In genomic region chr6:43528996-43529395, GRCm38 (mm10) we compare ENCODE assay signal across 25 mouse cellular contexts.
DNase-seq lines count a peak whose midpoint lies in the region; ATAC-seq and TF ChIP-seq lines count a peak whose summit lies in the region.
"Had no signal": no experiment of that assay in that cellular context is flagged by ENCODE, and none has a peak within 500 bp of the region (broad histone marks: within the 10 kb centered on the region; RNA-seq: fewer than 3 reads in every experiment).

No protein-coding gene starts in this region.

- no peak for TF ChIP-seq CTCF in embryonic fibroblast, embryonic 13.5 days (IDR thresholded peaks at IDR 0.05; ENCODE audit: borderline replicate concordance, insufficient read depth, low read length)
- no peak for TF ChIP-seq CTCF in layer of hippocampus, adult 2 months (conservative IDR thresholded peaks at IDR 0.05)

- no peak for TF ChIP-seq POLR2A in embryonic fibroblast, embryonic 13.5 days (IDR thresholded peaks at IDR 0.05; ENCODE audit: low read depth, low read length)

- WGBS in embryonic facial prominence, embryonic 14.5 days = 44% methylated on average over 3 of the region's 3 CpGs
- 79% methylated on average over 3 of the region's 3 CpGs for WGBS in embryonic facial prominence, embryonic 10.5 days
- 77% methylated on average over 3 of the region's 3 CpGs for WGBS in lung, embryonic 16.5 days
- 75% methylated on average over 3 of the region's 3 CpGs for WGBS in forebrain, embryonic 15.5 days

- H3K9me3 ChIP-seq in embryonic facial prominence, embryonic 14.5 days (ENCODE audit: control insufficient read depth, low read length) = no peaks in the 10 kb centered on the region
- no peaks in the 10 kb centered on the region for H3K9me3 ChIP-seq in embryonic facial prominence, embryonic 10.5 days
- no peaks in the 10 kb centered on the region for H3K9me3 ChIP-seq in lung, embryonic 16.5 days (ENCODE audit: control insufficient read depth, low read length)
- no peaks in the 10 kb centered on the region for H3K9me3 ChIP-seq in forebrain, embryonic 15.5 days
- H3K9me3 ChIP-seq: embryonic facial prominence, embryonic 12.5 days; forebrain, embryonic 12.5 days; G1E; hindbrain, embryonic 12.5 days; hindbrain, embryonic 15.5 days had no signal

- no peak overlapping the region for H3K4me3 ChIP-seq in embryonic facial prominence, embryonic 14.5 days (ENCODE audit: low read depth, low read length)
- H3K4me3 ChIP-seq in embryonic facial prominence, embryonic 10.5 days = no peak overlapping the region
- no peak overlapping the region for H3K4me3 ChIP-seq in lung, embryonic 16.5 days (ENCODE audit: low read length)
- H3K4me3 ChIP-seq in embryonic fibroblast, embryonic 13.5 days (ENCODE audit: insufficient read depth, low read length) = no peak overlapping the region
- H3K4me3 ChIP-seq in forebrain, embryonic 15.5 days = no peak overlapping the region
- H3K4me3 ChIP-seq in layer of hippocampus, adult 2 months = no peak overlapping the region
- H3K4me3 ChIP-seq: embryonic facial prominence, embryonic 12.5 days; forebrain, embryonic 12.5 days; hindbrain, embryonic 12.5 days; hindbrain, embryonic 15.5 days had no signal

- H3K4me2 ChIP-seq in embryonic facial prominence, embryonic 14.5 days (ENCODE audit: low read depth, low read length) = no peak overlapping the region
- no peak overlapping the region for H3K4me2 ChIP-seq in lung, embryonic 16.5 days (ENCODE audit: low read depth, low read length)
- H3K4me2 ChIP-seq in forebrain, embryonic 15.5 days (replicated peaks) = no peak overlapping the region
- H3K4me2 ChIP-seq: embryonic facial prominence, embryonic 12.5 days; forebrain, embryonic 12.5 days; heart, embryonic 11.5 days; hindbrain, embryonic 12.5 days; hindbrain, embryonic 15.5 days had no signal

- 0 out of 2 replicates have a peak, but pooled peaks cover 5% of the 10 kb centered on the region for H3K4me1 ChIP-seq in embryonic facial prominence, embryonic 14.5 days (ENCODE audit: control insufficient read depth, insufficient read depth, low read length)
- no peaks in the 10 kb centered on the region for H3K4me1 ChIP-seq in embryonic facial prominence, embryonic 10.5 days
- 0 out of 2 replicates have a peak, but pooled peaks cover 3% of the 10 kb centered on the region for H3K4me1 ChIP-seq in lung, embryonic 16.5 days (replicated peaks; ENCODE audit: control insufficient read depth, insufficient read depth, low read length)
- peaks cover 5% of the 10 kb centered on the region; the same call in 1 of the 2 replicates for H3K4me1 ChIP-seq in embryonic fibroblast, embryonic 13.5 days (ENCODE audit: control insufficient read depth, insufficient read depth, low read length)
- no peaks in the 10 kb centered on the region for H3K4me1 ChIP-seq in forebrain, embryonic 15.5 days
- H3K4me1 ChIP-seq: embryonic facial prominence, embryonic 12.5 days; forebrain, embryonic 12.5 days; hindbrain, embryonic 12.5 days; hindbrain, embryonic 15.5 days had no signal

- no peaks in the 10 kb centered on the region for H3K36me3 ChIP-seq in embryonic facial prominence, embryonic 14.5 days (ENCODE audit: control insufficient read depth, insufficient read depth, low read length)
- no peaks in the 10 kb centered on the region for H3K36me3 ChIP-seq in embryonic facial prominence, embryonic 10.5 days (replicated peaks)
- H3K36me3 ChIP-seq in lung, embryonic 16.5 days (ENCODE audit: control insufficient read depth, insufficient read depth, low read length) = no peaks in the 10 kb centered on the region
- no peaks in the 10 kb centered on the region for H3K36me3 ChIP-seq in forebrain, embryonic 15.5 days
- H3K36me3 ChIP-seq: embryonic facial prominence, embryonic 12.5 days; forebrain, embryonic 12.5 days; G1E; hindbrain, embryonic 12.5 days; hindbrain, embryonic 15.5 days had no signal

- H3K27ac ChIP-seq in embryonic facial prominence, embryonic 14.5 days (replicated peaks; ENCODE audit: low read depth, low read length) = 0 out of 2 replicates have a peak overlapping the region, but pooled peaks have one; percentile 39
- H3K27ac ChIP-seq in embryonic facial prominence, embryonic 10.5 days (replicated peaks) = no peak overlapping the region
- no peak overlapping the region for H3K27ac ChIP-seq in lung, embryonic 16.5 days (ENCODE audit: low read length)
- H3K27ac ChIP-seq in embryonic fibroblast, embryonic 13.5 days (ENCODE audit: insufficient read depth, low read length) = peak overlapping the region; percentile 91
- no peak overlapping the region for H3K27ac ChIP-seq in forebrain, embryonic 15.5 days (replicated peaks)
- H3K27ac ChIP-seq in layer of hippocampus, adult 2 months = no peak overlapping the region
- H3K27ac ChIP-seq: embryonic facial prominence, embryonic 12.5 days; forebrain, embryonic 12.5 days; hindbrain, embryonic 12.5 days; hindbrain, embryonic 15.5 days had no signal

- ATAC-seq in embryonic facial prominence, embryonic 14.5 days (ENCODE audit: low read depth) = 0 out of 2 replicates have a peak, but pooled peaks have one; percentile 30
- 0 out of 2 replicates have a peak, but pooled peaks have one; percentile 23 for ATAC-seq in lung, embryonic 16.5 days (ENCODE audit: low read depth)
- no peak for ATAC-seq in forebrain, embryonic 15.5 days (replicated peaks)
- ATAC-seq: activated CD4-positive, CD25-positive, alpha-beta regulatory T cell, adult 4 months; forebrain, embryonic 16.5 days had no signal

- H3K27me3 ChIP-seq in embryonic facial prominence, embryonic 14.5 days (replicated peaks; ENCODE audit: control insufficient read depth, insufficient read depth, low read length) = no peaks in the 10 kb centered on the region
- no peaks in the 10 kb centered on the region for H3K27me3 ChIP-seq in embryonic facial prominence, embryonic 10.5 days (replicated peaks; ENCODE audit: low read depth, poor library complexity, severe bottlenecking)
- no peaks in the 10 kb centered on the region for H3K27me3 ChIP-seq in lung, embryonic 16.5 days (ENCODE audit: control insufficient read depth, insufficient read depth, low read depth, low read length)
- no peaks in the 10 kb centered on the region for H3K27me3 ChIP-seq in forebrain, embryonic 15.5 days
- H3K27me3 ChIP-seq: CH12.LX; embryonic facial prominence, embryonic 12.5 days; forebrain, embryonic 12.5 days; hindbrain, embryonic 12.5 days; hindbrain, embryonic 15.5 days had no signal

- H3K9ac ChIP-seq in embryonic facial prominence, embryonic 14.5 days (ENCODE audit: low read depth, low read length) = no peak overlapping the region
- no peak overlapping the region for H3K9ac ChIP-seq in lung, embryonic 16.5 days (ENCODE audit: low read length)
- H3K9ac ChIP-seq in forebrain, embryonic 15.5 days (replicated peaks) = no peak overlapping the region
- H3K9ac ChIP-seq: embryonic facial prominence, embryonic 12.5 days; forebrain, embryonic 12.5 days; hindbrain, embryonic 12.5 days; hindbrain, embryonic 15.5 days had no signal

- DNase-seq in embryonic facial prominence, embryonic 14.5 days (ENCODE audit: low spot score) = peak; percentile 70
- no peak for DNase-seq in embryonic facial prominence, embryonic 10.5 days (ENCODE audit: low spot score)
- DNase-seq in lung, postnatal 14 days = no peak
- no peak for DNase-seq in layer of hippocampus, adult 2 months (ENCODE audit: low spot score in 2 of 2)
- no peak for DNase-seq in urinary bladder, adult 2 months (ENCODE audit: low spot score)
- DNase-seq: adrenal gland, adult 8-10 months; adrenal gland, postnatal 25 days; B cell, adult 2 months; cerebellum, adult 11-12 months; cerebellum, adult 8-10 months; cerebellum, postnatal 14 days; gastrocnemius, postnatal 10 days; heart, adult 11 months had no signal

Comparison
In these comparisons a context has a peak if more than half of its experiments do, and no peak if none do; other contexts are left out.
1. H3K27ac ChIP-seq: peak in embryonic facial prominence, embryonic 14.5 days (single experiment) and embryonic fibroblast, embryonic 13.5 days (single experiment); none in embryonic facial prominence, embryonic 10.5 days (single experiment), lung, embryonic 16.5 days (single experiment), forebrain, embryonic 15.5 days (single experiment) and layer of hippocampus, adult 2 months (single experiment).